Mouse (Mus musculus) left cerebral cortex, adult 8-10 months (tissue): ENCODE measurements around the gene Tor1aip2. TPM values are rescaled to one million over a fixed set of nuclear protein-coding genes. Genes with fewer than 3 reads are reported as not detected.
A peak's percentile ranks its signal among the peaks of the same experiment; 100 is the strongest.
"Not testable (repeated sequence)": the region's sequence is repeated elsewhere in the genome, so short reads cannot be mapped to it uniquely, and the experiment has no call there.

Source experiments
- DNase-seq, 2 experiments: peaks; one replicate each; pipeline ENCODE4 v3.0.0; 2022; ENCODE audit warnings: low spot score in 2 of 2
- total RNA-seq, 4 experiments: library from RNA; stranded (reverse); gene quantifications; 2 replicates each; pipeline ENCODE4 v1.2.4; 2022

Gene Tor1aip2
- total RNA-seq, result 10 to 100 TPM; 42.4 to 47.1 (median 46.4) TPM

DNA sequence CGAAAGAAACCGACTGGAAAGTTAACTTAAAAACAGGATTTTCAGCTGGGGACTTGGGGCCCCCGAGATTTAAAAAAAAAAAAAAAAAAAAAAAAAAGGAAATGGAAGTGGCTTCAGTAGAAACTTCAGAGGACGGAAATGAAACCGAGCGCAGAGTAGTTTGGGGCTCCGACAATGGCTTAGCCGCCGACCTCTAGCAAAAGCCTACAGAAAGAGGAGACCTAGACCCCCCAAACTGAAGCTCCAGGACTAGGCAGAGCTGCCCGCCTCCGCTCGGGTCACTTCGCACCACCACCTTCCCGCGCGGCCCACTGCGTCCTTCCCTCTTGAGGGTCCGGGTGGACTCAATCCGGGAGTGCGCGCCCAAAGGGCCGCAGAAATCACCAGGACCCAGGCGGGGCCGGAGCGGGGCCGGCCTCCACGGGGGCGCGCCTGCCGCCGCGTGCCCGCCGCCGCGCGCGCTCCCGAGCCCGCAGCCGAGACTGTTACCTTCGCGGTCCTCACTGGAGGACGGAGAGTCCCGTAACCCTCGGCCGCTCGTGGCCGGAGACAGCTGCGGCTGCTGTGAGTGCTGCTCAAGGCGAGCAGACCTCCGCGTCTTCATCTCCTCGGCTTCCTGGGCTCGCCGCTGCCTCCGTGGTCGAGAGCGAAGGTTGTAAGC, at the start of gene Tor1aip2:
Gene Tor1aip2, plus strand, starts transcription at position 135 of the 661 bp plus-strand sequence.
- peak in 1 of 2 experiments; percentile 71 for DNase-seq

DNA sequence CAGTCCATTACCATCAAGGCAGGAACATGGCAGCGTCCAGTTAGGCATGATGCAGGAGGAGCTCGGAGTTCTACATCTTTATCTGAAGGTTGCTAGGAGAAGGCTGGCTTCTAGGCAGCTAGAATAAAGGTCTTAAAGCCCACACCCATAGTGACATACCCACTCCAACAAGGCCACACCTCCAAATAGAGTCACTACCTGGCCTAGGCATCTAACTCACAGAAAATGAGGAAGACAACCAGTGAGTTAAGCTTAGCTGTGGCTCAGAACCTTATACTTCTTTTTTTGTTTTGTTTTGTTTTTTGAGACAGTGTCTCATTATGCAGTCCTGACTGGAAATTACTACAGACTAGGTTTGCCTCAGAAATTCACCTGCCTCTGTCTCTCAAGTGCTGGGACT, 47.6 kb upstream of the Tor1aip2 start:
- no peak for DNase-seq

DNA sequence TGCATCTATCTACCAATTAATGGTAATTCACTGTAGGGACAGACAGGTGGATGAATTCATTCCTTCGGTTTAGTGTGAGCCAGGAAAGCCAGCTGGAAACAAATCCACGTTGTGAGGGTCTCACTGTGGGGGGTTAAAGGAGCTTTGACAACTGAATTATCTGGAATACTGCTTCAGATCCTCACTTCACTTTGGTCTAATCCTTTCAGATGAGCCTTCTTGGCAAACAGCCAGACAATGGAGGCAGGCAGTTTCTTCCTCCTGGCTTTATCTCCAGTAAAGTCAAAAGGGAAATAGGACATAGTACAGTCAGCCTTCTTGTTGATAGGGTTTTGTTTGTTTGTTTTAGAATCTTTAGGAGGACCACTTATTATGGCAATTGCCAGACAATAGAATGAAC, 45.8 kb upstream of the Tor1aip2 start:
- no peak for DNase-seq

DNA sequence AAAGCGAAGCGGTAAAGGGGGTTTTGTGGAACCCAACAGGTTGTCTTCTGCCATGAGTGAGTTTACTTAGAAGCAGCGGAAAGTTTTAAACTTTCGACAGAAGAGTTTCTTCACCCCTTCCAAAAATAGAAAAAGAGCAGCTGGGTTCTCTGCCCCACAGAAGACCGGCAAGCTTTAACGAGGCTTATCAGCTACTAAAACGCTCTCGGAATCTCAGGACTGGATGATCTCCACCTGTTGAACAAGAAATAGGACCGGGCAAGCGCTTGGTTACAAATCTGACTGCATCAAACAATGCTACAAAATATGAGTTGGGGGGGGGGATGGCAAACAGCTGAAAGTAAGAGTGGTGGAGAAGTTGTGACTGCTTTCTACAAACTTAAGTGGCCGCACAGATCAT, 44.8 kb upstream of the Tor1aip2 start:
- DNase-seq, result no peak

DNA sequence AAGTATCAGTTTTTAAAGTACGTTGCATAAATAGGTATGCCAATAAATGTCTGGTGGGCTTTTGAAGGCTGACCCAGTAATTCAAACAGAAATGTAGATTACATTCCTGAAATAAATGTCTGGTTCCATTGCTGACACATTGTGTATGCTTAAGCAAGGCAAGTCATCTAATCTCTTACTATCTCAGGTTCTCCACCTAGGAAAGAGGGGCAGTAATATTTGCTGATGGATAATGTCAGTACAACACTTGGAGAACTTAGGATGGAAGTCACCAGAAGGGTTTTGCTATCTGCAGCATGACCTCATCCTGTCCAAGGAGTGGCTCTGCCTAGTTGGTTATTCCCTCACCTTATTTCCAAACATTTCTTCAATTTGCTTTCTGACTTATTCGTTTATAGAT, 40.7 kb upstream of the Tor1aip2 start:
- no peak for DNase-seq

DNA sequence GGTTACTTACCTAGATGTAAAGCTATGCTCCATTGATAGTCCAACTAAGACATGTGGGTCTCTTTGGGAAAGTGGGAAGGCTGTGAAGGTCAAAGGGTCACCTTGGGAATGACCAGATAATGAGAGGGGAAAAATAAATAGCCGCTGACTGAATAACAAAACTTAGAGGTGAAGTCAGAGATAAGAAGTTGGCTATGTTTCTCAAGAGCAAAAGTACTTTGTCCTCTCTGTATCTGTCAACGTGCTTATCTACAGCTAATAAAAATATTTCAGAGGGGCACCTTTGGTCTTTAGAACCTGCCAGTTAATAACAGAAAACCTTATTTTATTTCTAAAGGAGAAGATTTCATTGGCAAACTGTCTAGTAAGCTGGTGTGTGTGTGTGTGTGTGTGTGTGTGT, 39.6 kb upstream of the Tor1aip2 start:
- no peak for DNase-seq

DNA sequence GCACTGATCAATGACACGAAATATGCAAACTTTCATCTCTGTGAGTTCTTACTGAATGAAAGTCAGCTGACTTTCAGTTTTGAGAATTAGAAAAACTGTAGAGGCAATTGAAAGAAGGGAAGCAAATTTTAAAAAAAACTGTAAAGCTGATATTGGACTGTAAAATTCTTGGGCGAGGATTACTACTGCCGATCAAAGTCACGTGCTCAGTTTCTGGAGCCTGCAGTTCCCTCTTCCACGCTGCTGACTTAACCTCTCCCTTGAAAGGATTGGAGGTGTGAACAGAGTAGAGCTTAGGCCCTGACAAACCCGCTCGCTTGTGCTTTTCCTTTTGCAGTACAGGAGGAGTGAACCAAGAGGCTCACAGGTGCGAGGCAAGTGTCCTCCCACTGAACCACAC, 32.8 kb upstream of the Tor1aip2 start:
- DNase-seq, result no peak

DNA sequence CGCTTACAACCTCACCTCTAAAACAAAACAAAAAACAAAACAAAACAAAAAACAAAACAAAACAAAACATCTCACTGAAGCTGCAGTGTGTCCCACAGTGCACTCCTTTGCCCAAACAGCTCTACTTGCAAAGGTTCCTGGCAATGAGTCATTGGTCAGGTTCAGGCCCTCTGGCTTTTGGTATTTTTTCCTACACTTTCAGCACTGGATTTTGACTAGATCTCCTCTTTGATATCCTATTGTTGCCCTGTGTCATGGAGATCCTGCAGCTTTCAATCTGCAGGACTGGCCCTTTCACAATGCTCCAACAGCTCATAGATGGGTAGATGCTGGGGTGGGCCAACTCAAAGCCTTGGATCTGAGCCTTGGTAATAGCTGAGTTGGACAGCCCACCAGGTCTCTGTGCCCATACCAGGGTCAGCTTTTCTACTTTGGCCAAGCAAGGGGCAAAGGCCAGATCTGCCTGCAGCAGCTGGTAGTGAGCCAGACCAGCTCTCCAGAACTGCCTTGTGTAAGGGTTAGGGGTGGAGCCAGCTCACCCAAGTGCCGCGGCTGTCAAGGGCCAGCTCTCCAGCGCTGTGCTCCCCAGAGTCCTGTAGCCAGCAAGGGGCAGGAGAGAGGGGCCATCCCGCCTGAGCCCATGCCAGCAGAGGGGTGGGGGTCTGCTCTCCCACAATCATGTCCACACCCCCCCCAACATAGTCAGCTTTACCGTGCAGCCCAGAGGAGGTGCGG, 31.8 kb upstream of the Tor1aip2 start:
- DNase-seq, result no peak

DNA sequence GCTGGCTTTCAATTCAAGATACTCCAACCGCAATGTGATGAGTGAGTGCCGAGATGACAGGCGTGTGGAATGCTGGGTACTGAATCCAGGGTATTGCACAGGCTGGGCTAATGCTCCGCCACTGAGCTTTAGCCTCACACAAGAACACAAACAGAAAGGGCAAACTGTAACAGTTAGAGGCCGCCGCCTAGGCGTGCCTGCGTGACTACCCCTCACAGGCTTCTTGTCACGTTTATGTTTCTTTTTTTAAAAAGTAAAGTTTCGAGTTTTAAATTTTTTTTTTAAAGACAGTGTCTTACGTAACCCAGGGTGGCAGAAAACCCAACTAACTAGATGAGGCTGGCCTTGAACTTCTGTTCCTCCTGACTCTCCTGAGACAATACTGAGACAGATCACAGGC, 29.3 kb upstream of the Tor1aip2 start:
- no peak for DNase-seq

DNA sequence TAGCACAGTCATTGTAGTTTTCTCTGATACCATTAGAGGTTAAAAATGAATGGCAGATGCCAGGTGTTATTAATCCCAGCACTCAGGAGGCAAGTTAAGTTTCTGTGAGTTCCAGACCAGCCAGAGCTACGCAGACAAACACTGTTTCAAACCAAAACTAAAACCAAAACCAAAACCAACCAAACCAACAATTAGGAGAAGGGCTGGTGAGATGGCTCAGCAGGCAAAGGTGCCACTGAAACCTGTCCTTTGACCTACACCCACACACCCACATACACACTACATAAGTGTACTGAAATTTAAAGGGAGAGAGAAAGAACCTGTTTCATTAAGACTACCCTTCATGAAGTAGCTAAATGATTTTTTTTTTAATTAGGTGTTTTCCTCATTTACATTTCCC, 26.2 kb upstream of the Tor1aip2 start:
- DNase-seq, result no peak

DNA sequence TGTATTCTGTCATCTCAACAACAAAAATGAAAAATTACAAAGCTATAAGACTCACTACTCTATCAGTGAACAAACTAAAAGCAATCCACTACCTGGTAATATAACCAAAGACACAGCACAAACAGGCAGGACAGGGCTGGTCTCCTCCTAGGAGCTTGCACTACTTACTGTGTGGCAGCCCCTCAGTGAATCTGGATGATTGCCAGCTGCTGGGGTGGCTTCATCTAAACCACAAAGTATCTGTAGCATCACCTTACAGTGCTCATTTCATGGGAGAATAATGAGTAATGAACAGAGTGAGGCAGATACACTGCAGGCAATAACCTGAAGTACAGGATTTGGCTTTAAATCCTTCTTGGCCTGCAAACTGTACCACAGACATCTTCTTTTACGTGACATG, 15.4 kb upstream of the Tor1aip2 start:
- no peak for DNase-seq

DNA sequence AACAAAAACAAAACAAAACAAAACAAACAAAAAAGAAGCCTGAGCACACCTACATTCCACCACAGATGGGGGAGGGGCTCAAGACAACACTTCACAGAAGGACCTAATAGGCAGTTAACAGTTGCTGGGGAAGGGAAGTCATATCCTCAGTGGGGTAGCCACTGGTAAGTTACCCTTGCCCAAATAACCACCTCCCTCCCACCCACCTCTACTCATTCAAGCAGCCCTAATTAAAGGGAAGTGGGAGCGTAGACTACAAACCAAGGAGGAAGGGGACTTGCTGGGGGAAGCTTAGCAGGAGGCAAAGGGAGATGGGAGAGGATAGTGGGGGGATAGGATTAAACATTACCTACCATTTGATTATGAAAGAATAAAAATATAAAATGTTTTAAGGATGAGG, 14.8 kb upstream of the Tor1aip2 start:
- DNase-seq, result no peak

DNA sequence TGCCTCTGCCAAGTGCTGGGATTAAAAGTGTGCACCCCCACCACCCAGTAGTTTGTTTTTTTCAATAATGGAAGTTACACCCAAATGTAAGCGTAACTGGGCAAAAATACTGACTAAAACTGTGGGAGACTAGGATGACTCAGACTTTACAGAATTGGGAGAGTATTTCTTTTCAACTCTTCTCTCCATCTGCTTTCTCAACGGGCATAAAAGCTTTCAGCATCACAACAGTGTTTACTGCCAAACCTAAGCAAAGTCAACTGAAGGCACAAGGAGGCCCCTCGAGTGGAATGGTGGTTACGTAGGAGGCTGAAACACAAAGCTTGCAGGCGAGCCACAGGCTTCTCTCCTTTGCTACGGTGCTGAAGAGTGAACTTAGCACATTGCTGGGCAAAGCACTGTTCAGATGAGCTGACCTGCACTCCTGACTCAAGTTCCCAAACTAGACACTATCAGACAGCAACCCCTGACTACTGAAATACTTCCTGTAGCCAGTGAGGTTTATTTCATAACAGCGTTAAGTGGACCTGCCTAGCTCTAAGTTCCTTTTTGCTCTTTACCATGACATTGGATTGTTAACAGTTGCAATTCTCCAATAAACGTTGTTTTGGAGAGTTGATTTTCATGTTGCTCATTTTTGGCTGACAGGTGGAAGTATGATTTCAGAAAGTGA, 10.2 kb upstream of the Tor1aip2 start:
- peak in 1 of 2 experiments; percentile 24 for DNase-seq

DNA sequence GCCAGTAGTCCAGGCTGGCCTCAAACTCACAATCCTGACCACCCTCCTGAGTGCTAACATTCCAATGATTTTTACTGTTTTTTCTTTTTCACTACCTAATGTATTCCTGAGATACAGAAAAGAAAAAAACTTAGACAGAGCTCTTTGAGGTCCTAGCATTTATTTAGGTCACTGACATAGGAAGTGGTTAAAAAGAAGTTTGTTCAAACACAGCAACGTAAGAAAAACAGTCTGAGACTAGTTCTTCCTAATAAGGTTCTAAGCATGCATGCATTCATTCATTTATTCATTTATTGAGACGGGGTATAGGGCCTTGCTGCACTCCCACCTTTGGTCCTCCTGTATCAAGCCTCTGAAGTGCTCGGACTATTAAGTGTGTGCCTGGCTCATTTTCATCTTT, 7.4 kb upstream of the Tor1aip2 start:
- DNase-seq, result no peak

DNA sequence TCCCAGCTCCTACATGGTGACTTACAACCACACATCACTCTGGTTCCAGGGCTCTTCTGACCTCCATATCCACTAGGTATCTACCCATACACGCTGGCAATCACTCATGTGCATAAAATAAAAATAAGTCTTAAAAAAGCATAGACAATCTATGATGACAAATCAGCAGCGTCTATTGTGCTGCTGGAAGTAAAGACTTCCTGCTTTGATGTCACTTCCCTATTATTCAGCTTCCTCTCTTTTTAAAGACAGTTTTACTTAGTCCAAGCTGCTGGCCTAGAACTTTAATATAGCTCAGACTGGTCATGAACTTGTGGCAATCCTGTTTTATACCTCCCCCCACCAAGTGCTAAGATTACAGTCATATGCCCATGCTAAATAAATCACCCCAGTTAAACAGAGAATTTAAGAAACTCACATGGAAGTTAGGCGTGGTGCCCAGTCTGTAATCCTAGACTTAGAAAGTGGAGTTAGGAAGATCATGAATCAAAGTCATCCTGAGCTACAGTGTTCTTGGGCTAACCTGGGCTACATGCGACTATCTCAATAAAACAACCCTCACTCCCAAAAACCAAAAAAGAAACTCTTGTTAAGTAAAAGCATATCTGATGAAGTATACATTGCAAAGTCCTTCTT, 6.7 kb upstream of the Tor1aip2 start:
- no peak for DNase-seq

DNA sequence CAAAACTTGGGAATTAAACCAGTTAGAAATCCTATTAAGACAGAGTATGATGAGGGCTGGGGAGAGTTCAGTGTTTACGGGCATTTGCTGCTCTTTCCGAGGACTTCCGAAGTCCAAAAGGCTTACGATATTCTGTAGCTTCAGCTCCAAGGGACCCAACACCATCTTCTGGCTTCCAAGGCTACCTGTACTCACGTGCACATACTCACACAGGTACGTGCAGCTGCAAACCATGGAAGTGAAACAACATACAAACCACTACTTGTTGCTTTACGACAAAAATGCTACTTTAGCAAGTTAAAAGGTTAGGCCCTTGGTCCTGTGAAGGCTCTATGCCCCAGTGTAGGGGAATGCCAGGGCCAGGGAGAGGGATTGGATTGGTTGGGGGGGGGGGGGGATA, 1.3 kb upstream of the Tor1aip2 start:
- DNase-seq, result no peak

DNA sequence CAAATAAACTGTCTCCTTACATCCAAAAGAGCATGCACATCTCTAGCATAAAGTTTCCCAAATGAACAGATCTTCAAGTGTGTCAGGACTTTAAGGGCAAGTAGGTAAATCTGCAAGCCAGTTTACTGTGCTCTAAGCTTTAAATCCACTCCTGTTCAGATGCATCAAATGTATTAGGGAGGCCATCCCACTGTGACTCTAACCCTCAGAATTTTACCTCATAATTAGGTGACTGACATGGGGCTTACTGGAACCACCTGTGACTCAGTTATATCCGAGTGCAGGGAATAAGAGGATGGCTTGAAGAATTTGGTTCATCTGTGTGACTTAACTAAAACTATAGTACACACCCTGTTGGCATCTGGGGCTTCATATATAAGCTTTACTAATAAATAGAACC, 542 bp upstream of the Tor1aip2 start:
- no peak for DNase-seq

DNA sequence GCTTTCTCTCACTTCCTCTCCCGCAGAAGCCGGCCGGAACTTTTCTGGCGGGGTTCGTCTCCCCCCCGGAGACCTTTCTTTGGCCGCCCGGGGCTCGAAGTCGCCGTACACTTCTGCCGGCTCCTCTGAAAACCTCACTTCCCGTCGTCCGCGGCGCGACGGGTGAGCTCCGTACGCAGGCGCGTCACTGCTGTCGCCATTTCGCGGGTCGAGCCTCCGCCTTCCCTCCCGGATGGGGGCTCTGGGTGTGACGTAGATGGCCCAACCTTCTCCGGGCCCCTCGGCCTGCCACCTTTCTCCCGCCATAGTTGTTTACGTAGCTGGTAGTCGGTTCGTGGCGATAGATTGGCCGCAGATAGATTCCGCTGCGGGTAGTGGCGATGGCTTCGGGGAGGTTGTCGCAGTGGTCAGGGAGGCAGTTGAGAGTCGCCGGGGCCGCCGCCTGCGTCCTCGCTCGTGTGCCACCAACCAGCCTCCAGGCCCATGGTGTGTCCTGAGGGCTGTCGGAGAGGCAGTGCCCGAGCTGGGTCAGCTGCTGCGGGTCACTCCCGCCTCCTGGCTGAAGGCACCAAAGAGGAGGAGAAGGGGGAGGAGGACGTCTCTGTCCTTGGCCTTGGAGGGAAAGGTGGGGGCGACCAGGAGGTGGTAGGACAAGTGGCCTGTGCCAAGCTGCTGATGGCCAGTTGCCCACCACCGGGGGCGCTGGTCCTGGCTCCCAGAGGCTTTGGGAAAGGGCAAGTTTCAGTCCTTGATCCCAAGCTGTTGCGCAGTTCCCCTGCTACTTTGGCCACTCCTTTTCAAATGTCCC, 931 bp downstream of the Tor1aip2 start, which contains the start of gene Tor1aip1:
Gene Tor1aip1, minus strand, starts transcription at position 551 of the 808 bp plus-strand sequence.
- peak; percentile 92 to 97 for DNase-seq

DNA sequence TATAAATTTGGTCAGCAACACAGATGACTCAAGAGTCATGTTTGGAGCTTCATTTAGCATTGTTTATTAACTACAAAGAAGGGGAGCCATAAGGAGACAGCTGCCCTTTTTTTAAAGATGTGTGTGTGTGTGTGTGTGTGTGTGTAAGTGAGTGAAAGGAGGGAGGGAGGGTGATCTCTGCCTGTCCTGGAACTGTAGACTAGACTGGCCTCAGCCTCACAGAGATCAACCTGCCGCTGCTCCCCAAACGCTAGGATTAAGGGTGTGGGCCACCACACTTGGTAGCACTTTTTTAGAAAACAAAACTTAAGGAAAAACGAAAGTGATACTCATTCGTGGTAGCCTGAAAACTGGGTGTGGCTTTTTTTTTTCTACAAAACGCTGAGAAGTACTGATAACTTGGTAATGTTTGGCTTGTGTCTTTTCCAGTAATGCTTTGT, 2.0 kb downstream of the Tor1aip2 start:
- no peak for DNase-seq

DNA sequence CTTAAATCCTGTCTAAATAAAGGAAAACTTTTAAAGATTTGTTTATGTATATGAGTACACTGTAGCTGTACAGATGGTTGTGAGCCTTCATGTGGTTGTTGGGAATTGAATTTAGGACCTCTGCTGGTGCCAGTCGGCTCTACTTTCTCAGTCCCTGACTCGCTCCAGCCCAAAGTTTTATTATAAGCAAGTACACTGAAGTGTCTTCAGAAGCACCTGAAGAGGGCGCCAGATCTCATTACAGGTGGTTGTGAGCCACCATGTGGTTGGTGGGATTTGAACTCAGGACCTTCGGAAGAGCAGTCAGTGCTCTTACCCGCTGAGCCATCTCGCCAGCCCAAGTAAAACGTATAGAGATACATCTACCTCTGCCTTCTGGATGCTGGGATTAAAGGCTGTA, 4.8 kb downstream of the Tor1aip2 start:
- not testable (repeated sequence) for DNase-seq
